Mouse (Mus musculus): ENCODE data around the gene Ccdc92b.

GRCm38 (mm10) chr11:74627481-74627880 lies 8.1 kb downstream of the Ccdc92b start:
- TF ChIP-seq MAFK (IDR thresholded peaks at IDR 0.05; ENCODE audit: insufficient read depth, low read depth, low read length): no peak
- TF ChIP-seq ZNF384 (IDR thresholded peaks at IDR 0.05; ENCODE audit: low read depth, low read length): no peak
- no peak for TF ChIP-seq ZC3H11A (IDR thresholded peaks at IDR 0.05; ENCODE audit: borderline replicate concordance, low read depth, low read length)
- TF ChIP-seq CHD2 (IDR thresholded peaks at IDR 0.05; ENCODE audit: low read depth, low read length): no peak
